Mouse (Mus musculus): ENCODE data around the gene D10Wsu102e. TPM values are rescaled to one million over a fixed set of nuclear protein-coding genes. Genes with fewer than 3 reads are reported as not detected.

The D10Wsu102e gene
- total RNA-seq, 2 experiments from 2014 or later, result 1.2 to 1.3 TPM

GRCm38 (mm10) chr10:83533258-83533909, 173.4 kb downstream of the D10Wsu102e start:
- DNase-seq (ENCODE audit: low spot score in 2 of 2), result no peak

DNA sequence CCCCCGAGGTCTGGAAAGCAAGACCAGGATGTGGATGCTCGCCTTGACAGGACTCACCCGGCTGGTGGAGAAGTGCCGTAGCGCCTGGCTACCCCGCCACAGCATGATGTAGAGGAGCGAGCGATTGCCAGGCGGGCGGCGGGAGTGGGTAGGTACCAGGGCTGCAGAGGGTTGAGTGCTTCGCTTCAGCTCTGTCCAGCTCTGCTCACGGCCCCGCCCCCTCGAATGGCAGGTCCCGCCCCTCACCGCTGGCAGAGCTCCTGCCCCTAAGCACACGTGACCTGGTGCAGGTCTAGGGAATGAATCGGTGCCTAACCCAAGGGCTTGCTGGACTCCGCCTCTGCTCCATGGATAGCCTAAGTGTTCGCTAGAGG, 173.9 kb downstream of the D10Wsu102e start, which contains the start of gene Aldh1l2:
Gene Aldh1l2 (minus strand): TSS at position 231 of the 374 bp plus-strand sequence.
- peak; percentile 19 to 26 for DNase-seq (ENCODE audit: low spot score in 2 of 2)

DNA sequence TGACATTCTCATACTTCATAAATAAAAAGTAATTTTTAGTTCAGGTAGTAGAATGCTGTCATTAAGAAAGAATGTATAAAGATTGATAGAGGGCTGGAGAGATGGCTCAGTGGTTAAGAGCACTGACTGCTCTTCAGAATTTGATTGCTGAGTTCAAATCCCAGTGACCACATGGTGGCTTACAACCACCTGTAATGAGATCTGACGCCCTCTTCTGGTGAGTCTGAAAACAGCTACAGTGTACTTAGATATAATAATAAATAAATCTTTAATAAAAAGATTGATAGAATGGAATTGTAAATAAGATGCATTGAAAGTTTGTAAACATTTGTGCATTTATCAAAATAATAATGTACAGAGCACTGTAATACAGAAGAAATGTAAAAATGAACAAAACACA, 176.4 kb downstream of the D10Wsu102e start:
- DNase-seq (ENCODE audit: low spot score in 2 of 2), result no peak

Other genes starting within 250 kb of the D10Wsu102e start
- 1 to 10 TPM; 5.0 to 6.6 TPM for gene Slc41a2, start 22.3 kb upstream of the D10Wsu102e start, total RNA-seq (2021)
- 1 to 10 TPM; 2.3 to 3.9 TPM for gene Aldh1l2, start 173.9 kb downstream of the D10Wsu102e start, total RNA-seq (2021)
- gene Washc4, start 183.5 kb downstream of the D10Wsu102e start, total RNA-seq (2021), result 10 to 100 TPM; 21.8 to 22.4 TPM